Mouse (Mus musculus): ENCODE data around the gene Pnma5.

GRCm38 (mm10) chrX:73064415-73064793 is 27.5 kb upstream of the Pnma5 start, which contains the start of gene Pnma3:
- TF ChIP-seq CTCF (IDR thresholded peaks at IDR 0.05; ENCODE audit: low read depth, low read length) (no peak), POLR2A (IDR thresholded peaks at IDR 0.05; ENCODE audit: insufficient read depth, low read length) (no peak), EP300 (IDR thresholded peaks at IDR 0.05; ENCODE audit: insufficient read depth, low read depth, low read length) (no peak)
